Mouse (Mus musculus): ENCODE data around the gene Gtf2h4.

DNA sequence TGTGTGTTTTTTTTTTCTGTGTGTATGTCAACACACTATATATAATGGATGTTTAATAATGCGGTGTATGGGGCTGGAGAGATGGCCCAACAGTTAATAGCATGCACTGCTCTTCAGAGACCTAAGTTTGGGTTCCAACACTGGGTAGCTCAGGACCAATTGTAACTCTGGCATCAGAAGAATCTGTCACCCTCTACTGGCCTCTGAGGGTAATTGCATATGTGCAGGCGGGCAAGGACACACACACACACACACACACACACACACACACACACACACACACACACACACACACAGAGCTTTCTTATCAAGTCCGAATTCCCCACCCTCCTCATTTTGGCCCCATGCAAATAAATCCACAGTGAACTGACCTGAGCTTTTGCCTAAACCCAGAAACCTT lies 38.3 kb downstream of the Gtf2h4 start:
- TF ChIP-seq POLR2A (IDR thresholded peaks at IDR 0.05; ENCODE audit: low read depth, low read length) = no peak
- no peak for TF ChIP-seq CTCF (IDR thresholded peaks at IDR 0.05; ENCODE audit: extremely low read depth, insufficient read depth, insufficient read length, insufficient replicate concordance)
